In the genomic region with DNA sequence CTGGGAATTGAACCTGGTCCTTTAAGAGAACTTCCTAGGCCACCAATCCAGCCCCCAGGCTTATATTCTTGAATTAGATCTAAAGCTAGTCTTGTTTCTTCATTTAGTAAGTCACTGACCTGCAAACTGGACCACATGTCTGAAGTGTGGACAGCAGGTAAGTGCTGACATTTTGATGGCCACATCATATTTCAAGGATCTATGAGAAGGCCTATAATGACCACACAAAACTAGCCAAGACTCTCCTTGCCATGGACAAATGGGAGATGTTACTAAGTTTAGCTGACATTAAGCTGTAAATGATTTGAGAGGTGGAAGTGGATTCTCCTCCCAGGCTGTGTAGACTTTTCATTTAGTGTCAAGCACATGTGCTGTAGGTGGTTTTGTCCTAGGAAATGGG, we compare ENCODE assay signal across 9 mouse cellular contexts.
"Had no signal": no experiment of that assay in that cellular context is flagged by ENCODE, and none has a peak within 500 bp of the region (broad histone marks: within the 10 kb centered on the region; RNA-seq: fewer than 3 reads in every experiment).

No protein-coding gene starts in this region.

- DNase-seq: liver, postnatal 0 days; lung, adult 2 months; lung, postnatal 14 days; lung, postnatal 36 days; right cerebral cortex, postnatal 14 days; spleen, adult 18-20 months; thymus, adult 18-20 months; thymus, postnatal 14 days; thymus, postnatal 36 days had no signal
